Mouse (Mus musculus) lung, postnatal 0 days (tissue): ENCODE measurements around the gene Tpst1.
A peak's percentile ranks its signal among the peaks of the same experiment; 100 is the strongest.

Experiments used
- CTCF ChIP-seq: IDR thresholded peaks from 2 replicates; pipeline ENCODE4 v1.5.1; 2016; ENCODE audit warnings: antibody characterized with exemption, mild to moderate bottlenecking
- EP300 ChIP-seq: IDR thresholded peaks from 2 replicates; pipeline ENCODE4 v1.6.1; 2016; ENCODE audit warnings: antibody characterized with exemption, mild to moderate bottlenecking, control low read depth

GRCm38 (mm10) chr5:130080051-130080681 is 7.0 kb downstream of the Tpst1 start:
- TF ChIP-seq CTCF = peak; percentile 34; the same call in 1 of the 2 replicates
- no peak for TF ChIP-seq EP300
